Mouse (Mus musculus) heart, adult 2 months (tissue): ENCODE measurements around the gene Trip6.

Experiments used
- CTCF ChIP-seq: fragments of 200-600 bp; IDR thresholded peaks from 2 replicates; pipeline ENCODE4 v1.8.1; 2022; ENCODE audit warnings: antibody characterized with exemption, mild to moderate bottlenecking, moderate library complexity
- EP300 ChIP-seq: fragments of 200-500 bp; IDR thresholded peaks from 2 replicates; pipeline ENCODE4 v1.6.1; 2011; ENCODE audit warnings: low read depth, low read length, control low read depth; ENCODE audit not compliant: insufficient read depth
- POLR2A ChIP-seq: fragments of 200-500 bp; IDR thresholded peaks from 2 replicates; pipeline ENCODE4 v1.6.1; 2011; ENCODE audit warnings: mild to moderate bottlenecking, low read depth, low read length, control low read depth; ENCODE audit not compliant: insufficient read depth

- TF ChIP-seq CTCF (no peak), POLR2A (no peak), EP300 (no peak)
Observed at GRCm38 (mm10) chr5:137287953-137288743, 26.1 kb downstream of the Trip6 start.
